Mouse (Mus musculus) bone marrow macrophage, adult 2 months (primary cell): ENCODE data around the gene Tmem140.

Experiments
- CTCF ChIP-seq: IDR thresholded peaks from 2 replicates; pipeline ENCODE4 v1.5.1; 2012; ENCODE audit warnings: low read depth, mild to moderate bottlenecking, low read length, moderate library complexity
- POLR2A ChIP-seq: IDR thresholded peaks from 2 replicates; pipeline ENCODE4 v1.6.1; 2012; ENCODE audit warnings: mild to moderate bottlenecking, low read depth, low read length, borderline replicate concordance

DNA sequence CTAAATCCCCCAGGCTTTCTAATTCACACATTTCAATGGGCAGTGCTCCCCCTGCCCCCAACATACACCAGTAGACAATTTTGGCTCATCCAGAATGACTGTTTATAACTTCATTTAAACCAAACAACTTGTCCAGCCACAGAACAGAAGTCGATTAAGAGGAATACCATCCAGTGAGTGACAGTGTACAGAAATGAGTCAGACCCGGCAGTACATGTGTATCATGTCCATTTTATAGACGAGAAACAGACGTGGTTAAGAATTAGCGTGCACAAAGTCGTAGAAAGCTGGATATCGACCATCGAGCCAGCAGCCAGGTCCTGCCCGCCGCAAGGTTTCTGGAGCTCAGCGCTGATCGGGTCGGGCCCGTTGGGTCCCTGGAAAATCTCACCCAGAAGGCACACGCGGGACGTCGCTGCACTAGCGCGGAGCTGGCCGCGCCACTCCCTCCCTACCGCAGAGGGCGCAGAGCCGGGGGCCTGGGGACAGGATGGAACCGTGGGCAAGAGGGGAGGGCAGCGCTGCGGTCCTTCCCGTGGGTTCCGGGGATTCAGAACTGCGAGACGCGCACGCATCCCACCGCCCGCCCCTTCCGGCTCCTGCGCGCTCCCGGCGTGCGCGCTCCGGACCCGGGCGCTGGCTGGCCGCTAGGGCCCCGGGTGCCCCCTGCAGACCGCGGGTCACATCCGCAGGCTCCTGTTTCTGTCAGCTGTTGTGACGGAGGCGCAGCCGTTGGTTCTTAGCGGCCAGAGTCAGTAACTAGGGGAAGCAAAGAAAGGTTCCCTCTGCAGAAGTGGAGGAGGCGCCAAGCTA, 14.8 kb downstream of the Tmem140 start, which contains the start of gene Cyren:
- TF ChIP-seq CTCF (no peak), POLR2A (peak; percentile 21; the same call in 1 of the 2 replicates)
